Mouse (Mus musculus) urinary bladder, postnatal 4 days (tissue): ENCODE data around the gene Slc10a7.

Experiments used
- DNase-seq, 2 experiments: peaks; one replicate each; pipeline ENCODE4 v3.0.0; 2021 to 2022; ENCODE audit warnings: low spot score in 2 of 2

Gene Slc10a7

DNA sequence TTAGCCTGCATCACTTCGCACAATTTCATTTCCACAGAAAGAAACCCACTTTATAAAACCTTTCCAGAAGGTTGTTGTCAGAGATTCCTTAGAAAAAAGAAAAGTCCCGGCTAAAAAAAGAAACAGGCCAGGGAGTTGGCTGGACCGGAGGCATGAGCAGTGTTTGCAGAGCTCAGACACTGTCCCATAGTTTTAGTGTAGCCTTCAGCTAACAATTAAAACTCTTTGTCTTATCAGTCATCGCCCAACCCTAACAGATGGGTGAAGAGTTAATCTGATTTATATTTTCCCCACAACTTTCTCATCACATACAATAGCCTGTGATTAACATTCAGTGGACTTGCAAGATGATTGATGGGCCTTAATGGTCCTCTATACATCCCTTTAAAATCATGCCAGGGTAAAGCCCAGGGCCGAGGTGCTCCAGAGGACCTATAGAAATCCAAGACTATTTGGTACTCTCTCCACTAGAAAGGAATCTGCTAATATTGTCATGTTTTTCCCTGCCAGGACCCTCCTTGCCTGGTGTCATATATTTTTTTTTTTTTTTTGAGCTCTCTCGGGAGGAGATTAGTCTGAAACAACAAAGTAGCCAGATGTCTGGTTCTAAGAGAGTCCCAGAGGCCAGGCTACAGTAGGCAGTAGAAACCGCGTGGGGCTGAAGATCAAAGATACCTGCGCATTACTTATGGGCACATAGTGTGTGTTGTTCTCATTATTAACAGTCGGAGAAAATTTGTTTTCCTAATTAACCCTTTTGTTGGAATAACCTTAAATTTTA is 41.0 kb downstream of the Slc10a7 start:
- no peak for DNase-seq

DNA sequence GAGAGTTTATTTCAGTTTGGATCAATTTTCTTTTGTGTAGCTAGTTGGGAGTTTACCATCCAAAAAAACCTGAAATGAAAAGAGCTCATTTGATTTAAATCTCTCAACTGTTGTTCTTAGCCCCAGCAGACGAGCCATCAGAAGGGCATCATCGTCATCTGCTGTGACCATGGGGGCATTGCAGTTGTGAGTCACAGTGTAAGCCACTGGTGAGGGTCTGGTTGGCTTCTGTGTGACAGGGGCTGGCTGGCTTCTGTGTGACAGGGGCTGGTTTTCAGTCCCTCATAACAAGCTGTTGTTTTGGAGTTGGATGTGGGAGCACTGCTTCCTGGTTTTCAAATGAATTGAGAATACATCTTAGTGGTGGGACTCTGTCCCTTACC is 41.6 kb downstream of the Slc10a7 start:
- DNase-seq, result no peak

DNA sequence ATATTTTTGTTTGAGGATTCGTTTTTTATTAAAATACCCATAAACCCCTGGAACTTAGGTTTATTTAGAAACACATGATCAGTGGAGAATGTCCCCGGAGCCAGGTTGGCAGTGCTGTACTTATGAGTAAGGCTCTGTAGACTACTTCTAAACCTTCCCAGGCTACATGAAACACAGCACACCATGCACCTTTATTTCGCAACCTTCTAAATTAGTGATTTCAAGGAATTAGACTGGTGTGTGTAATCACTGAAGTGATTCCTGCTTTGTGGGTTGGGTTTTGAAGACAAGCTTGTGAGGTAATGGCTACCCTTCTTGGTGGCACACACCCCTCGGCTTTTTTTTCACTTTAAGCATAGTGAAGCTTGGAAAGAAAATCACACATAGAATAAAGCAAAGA is 46.7 kb downstream of the Slc10a7 start:
- DNase-seq, result no peak

DNA sequence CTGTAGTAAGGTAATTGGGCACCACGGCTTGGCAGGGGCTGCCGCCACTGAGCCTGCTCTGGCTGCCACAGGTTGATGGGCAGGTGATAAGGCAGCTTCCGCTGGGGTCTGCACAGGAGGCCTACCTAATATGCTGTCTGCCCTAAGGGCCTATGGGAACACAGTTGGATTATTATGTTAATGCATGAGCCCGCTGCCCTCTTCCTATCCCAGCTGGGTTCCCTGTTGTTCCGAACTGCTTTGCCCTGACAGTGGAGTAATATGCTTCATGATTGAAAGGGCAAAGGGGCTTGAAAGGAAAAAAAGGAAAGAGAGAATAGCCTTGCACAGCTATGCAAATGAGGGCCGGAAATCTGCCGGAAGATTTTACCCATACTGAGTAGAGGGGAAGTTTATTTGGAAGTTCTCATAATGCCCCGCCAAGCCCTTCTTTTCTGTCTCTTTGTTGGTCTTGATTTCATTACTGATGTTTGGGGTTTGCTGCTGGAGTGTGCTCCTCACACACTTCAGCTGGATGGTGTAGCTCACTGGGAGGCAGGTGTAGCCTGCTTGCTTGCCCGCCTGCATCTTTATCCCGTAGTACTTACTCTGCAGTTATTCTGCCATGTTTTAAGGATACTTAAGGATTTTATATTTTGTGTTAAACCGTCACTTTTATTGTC is 47.8 kb downstream of the Slc10a7 start:
- no peak for DNase-seq

DNA sequence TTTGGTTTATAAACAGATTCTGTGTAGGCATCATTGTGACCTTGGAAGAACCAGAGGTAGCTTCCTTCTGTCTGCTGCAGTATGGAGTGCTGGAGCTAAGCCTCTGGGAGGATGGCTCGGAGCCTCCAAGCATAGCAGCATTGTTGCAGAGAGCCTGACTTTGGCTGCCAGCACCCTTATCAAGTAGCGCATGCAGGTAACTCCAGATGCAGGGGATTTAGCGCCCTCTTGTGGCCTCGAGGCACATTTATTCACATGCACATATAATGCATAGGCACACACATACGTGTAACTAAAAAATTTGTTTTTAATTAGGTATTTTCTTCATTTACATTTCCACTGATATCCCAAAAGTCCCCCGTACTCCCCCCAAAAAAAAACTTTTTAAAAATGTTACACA is 52.5 kb downstream of the Slc10a7 start:
- no peak for DNase-seq

DNA sequence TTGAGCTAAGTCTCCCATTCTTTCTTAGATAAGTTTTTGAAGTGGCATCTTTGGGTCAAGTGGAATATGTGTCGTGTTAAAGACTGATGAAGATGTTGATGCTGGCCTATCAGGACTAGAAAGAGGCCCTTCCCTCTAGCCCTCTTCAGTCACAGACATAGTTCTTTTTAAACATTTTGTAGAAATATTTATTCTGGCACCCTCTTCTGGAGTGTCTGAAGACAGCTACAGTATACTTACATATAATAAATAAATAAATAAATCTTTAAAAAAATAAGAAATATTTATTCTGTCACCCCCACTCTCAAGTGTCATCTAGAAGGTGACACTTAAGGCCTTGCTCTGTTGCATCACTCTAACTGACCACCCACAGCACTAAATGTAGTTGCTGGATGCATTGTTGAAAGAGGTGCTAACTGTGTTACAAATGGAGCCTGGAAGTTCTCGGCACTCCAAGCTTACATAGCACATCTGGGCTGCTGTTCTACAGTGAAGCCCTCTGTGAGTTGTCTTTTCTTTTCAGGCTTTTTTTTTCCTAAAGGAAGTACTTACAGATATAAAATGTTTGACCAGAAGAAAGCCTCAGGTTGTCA is 54.4 kb downstream of the Slc10a7 start:
- DNase-seq, result no peak

DNA sequence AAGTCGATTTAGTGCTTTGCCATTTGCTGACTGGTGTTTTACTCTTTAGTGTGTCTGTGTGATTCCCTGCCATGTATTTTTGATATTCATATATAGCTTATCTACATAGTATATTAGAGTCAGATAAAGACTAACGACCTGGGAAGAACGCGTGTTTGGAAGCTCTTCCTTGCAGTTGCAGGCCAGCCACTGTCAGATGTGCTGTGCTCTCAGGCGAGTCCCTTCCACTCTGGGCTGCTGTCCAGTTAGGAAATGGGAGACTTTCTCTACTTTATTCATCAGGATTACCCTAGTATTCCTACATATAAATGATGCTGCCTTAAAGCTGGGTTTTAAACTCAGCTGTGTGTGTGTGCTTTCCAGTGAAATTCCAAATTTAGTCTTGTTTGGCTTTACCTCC is 55.1 kb downstream of the Slc10a7 start:
- no peak for DNase-seq

DNA sequence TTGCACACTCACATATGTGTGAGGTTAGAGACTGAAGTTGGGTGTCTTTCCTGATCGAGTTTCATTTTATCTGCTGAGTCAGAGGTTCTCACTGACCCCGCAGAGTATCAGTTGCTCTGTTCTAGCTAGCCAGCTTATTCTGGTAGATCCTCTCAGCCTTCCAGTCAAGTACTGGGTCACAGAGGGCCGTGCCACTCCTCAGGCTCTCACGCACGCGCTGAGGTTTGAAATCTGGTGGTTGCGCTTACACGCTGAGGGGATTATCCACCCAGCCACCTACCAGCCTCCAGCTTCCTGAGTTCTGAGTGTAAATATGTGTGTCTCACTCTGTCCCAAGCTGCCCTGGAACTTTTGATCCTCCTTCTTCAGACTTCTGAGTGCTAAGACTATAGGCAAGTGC is 59.0 kb downstream of the Slc10a7 start:
- DNase-seq, result no peak

DNA sequence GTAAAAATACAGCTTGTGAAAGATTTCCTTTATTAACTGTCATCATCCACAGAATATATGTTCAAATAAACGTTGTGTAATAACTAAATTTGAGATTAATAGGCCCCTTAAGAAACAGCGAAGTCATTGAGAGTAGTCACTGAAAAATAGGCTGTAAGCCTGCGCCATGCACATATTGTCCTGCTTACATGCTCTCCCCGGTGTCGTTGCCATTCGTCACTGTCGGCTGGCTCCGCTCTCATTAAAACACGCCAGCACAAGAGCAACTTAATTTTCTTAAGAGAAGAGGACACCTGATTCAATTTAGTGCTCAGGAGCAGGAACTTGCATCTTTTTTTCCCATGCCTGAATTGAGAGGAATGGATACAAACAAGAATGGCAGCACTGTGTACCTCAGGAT is 62.4 kb downstream of the Slc10a7 start:
- no peak for DNase-seq

DNA sequence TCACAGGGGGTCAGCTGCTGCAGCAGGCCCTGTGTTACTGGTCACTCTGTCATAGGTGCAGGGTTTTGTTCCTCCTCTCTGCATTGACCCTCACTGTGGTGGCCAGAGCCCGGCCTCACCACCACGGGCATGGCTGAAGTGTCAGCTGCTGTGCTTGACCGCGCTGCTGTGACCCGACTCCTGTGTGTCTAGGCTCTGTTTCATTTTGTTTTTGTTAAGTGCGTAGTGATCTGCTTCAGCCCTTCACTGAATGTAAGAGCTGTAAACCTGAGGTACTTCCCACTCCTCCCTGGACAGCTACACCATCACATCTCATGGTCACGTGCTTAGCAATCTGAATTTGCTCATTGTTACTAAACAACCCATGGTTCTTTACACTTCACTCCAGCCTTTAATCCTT is 65.1 kb downstream of the Slc10a7 start:
- DNase-seq, result no peak

DNA sequence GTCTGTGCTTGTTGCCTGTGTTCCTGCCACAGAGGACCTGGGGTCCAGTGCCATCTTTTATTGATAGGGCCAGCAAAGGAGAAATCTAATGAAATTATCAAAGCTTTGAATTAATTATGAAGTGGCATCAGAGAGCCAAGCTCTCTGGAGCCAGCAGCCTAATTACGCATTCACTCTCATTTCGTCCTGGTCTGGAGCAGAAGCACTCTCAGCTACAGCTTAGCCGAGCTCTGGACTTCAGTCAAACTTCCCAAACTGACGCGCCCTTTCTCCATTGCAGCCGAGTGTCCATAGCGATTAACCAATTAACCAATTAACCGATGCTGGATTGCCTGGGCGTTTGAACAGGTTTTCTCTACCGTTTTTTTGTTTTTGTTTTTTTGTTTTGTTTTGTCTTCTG is 68.4 kb downstream of the Slc10a7 start:
- DNase-seq, result no peak

DNA sequence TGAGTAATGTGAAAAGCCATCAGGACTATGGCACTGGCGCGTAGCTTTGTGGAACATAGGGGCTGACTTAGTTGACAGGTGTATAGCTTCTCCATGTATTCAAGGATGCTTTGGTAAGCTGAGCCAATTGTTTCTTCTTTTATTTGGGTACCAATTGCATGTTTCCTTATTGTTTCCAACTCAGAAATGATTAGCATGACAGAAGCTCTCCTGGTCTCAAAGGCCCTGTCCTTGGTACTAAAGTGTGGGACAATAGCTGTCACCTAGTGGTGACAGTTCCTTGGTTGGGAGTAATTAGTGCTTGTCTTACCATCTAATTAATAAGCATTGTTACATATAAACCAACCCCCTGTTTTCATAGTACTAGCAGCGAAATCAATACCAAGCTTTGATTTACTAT is 68.9 kb downstream of the Slc10a7 start:
- no peak for DNase-seq

DNA sequence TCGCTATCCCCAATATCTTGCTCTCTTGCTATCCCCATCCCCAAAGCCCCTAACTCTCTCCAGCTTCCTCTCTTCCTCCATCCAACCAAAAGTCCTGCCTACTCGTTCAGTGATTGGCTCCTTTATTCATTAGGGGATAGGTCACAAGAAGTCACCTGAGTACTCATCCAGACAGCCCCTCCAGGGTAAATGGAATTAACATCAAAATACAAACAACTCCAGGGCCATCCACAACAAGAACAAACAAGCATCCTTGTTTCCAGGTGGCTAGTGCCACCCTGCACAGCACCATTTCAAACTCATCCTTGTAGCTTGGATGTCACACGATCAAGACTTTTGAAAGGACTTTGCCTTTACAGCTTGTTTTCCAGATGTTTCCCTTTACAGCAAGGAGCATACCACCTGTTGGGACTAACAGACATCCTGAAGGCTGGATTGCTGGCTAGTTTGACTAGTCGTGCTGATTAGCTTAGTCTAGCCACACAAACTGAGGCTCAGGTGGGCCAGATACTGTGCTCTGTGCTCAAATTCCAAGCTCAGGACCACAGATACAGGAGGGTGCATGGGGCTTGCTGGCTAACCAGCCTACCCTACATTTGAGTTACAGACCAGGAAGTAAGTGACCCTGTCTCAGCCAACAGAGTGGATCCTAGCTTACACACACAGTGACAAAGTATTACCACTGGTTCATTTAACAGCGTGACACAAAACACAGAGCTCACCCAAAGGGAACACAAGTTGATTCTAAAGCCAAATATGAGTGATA is 75.0 kb downstream of the Slc10a7 start:
- DNase-seq, result no peak

DNA sequence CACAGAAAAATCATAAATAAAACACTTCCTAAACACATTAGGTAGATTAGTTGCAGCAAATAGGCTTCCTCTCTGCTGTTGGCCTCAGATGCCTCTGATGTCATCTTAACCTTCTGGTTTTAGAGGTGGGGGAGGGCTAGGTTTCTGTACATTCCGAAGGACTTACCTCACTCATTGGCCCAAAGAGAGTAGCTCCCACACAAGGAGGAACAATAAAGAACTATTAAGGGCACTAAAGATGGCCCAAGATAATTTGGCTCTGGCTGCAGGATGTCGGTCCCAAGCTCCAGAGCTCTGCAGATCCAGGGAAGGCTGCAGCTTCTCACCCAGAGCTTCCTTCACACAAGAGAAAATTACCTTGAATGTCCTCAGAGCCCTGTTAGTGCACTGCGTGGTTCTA is 75.7 kb downstream of the Slc10a7 start:
- no peak for DNase-seq

DNA sequence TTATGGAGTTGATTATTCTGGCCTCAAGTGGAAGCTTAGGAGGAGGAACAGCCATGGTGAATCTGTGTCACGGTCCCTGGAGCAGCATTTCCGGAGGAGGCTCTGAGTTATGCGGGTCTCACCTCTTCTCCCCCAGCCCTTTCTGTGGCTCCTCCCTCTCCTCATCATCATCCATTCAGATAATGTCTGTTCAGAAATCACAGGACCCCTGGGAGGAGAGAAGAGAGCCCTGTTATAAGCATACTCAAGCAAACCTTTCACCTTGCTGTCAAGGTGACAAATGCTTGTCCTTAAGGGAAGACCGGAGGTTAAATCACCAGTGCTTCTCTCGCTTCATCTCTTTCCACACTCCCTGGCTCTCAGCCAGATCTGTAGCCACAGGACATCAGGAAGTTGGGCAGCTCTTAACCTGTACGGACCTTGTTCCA is 86.3 kb downstream of the Slc10a7 start:
- no peak for DNase-seq

DNA sequence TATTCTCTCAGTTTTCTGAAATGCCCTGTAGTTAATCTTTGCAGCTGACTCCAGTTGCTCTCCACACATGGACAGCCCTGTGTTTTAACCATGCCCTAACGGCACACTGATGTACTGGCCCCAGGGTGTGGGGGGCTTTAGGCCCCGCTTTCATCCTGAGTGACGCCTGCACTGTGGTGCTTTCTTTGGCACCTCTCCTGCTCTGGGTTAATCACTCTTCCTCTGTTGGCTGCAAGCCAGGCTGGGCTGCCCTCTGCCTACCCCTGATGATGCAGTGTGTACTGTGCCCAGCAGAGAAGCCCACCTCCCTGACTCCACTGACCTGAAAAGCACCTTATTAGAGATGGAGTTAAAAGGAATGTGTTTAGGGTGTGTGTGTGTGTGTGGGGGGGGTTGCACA is 89.1 kb downstream of the Slc10a7 start:
- no peak for DNase-seq

DNA sequence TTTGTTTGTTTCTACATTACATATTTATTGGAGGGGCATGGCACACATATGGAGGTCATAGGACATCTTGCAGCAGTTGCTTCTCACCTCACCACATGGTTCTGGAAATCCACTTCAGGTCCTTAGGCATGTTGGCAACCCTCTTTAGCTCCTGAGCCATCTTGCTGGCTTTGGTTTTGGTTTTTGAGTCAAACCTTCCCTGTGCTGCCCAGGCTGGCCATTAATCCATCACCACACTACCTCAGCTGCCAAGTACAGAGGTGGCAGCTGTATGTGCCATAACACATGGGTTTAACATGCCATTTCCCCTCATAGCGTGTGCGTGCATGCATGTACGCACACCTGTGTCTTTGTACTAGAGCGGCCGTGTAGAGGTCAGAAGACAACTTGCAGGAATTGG is 93.9 kb downstream of the Slc10a7 start:
- no peak for DNase-seq

DNA sequence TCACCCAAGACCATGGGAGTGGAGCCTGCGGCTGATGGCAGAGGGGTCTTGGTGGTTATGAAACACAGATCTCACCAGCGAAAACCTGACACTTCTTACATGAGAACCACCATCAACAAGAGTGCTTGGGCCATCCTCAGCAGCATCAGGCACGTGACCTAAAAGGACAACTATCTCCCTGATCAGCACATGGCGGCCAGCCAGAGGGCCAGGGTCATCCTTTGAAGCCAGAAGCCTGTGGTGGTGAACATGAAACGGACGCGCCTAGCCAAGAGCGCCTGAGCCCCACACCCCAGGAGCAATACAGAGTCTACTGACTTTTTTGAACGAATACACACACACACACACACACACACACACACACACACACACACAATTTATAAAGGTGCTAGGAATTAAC is 95.3 kb downstream of the Slc10a7 start:
- DNase-seq, result no peak

DNA sequence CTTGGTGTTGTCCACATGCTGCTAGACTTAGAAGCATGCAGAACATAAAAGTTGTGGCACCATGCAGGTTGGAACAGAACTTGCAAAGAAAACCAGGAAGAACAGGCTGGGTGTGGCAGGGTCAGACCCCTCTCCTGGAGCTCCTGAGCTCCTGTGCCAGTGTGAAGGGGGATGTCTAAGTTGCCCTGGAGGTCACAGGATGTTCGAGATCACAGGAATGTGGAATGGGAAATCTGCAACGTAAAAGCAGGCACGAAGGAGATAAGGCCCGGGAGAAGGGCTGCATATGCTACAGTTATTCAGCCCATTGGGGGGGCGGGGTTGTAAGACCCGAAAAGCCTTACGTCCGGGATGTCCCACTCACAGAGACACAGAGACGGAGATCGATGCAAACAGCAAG is 100.2 kb downstream of the Slc10a7 start:
- no peak for DNase-seq

DNA sequence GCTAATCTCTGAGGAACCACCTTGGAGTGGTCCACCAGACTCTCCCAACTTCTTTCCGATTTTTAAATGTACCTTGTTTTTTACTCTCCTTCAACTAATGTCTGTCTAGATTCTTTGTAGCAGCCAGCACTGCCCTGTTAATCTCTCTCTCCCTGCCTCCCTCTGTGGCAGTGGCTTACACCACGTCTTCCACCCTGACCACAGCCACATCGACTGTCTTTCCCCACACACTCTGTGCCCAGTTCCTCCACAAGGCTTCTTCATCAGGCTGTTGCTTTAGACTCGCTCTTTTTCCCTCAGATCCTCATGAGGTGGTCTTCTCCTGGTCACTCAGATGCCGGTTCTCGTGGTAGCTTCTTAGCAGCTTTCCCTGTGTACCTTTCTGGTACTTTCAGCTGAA is 101.9 kb downstream of the Slc10a7 start:
- no peak for DNase-seq

DNA sequence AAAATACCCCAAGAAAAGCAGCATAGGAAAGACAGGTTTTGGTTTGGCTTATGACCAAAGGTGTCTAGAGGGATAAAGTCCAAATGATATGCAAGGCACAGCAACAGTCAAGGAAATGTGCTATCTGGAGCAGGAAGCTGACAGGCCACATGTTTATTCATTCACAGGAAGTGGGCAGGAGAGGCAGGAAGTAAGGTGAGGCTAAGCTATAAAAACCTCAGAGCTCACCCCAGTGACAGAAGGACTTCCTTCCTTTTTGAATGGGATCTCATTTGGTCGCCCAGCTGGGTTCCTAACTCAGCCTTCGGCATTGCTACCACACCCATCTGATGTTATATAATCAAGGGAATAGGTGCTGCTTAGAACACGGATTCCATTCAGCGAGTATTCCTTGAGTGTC is 113.2 kb downstream of the Slc10a7 start:
- no peak for DNase-seq

DNA sequence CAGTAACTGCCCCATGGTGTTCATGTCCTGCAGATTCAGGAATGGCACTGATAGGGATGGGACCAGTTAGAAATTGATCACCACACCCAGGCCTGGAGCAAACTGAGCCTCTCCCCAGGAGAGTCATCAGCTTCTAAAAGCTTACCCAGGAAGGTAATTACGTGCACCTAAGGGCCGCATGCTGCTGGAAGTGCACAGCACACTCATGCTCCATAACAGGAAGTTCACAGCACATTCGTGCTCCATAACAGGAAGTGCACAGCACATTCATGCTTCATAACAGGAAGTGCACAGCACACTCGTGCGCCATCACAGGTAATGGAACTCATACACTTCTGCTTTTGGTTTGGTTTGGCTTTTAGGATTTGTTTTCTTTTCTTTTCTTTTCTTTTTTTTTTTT is 114.8 kb downstream of the Slc10a7 start:
- DNase-seq, result no peak
